Mouse (Mus musculus) brain, embryonic 14.5 days (tissue): ENCODE data around the gene Abcb9. TPM values are rescaled to one million over a fixed set of nuclear protein-coding genes. Genes with fewer than 3 reads are reported as not detected.
"Not testable (repeated sequence)": the region's sequence is repeated elsewhere in the genome, so short reads cannot be mapped to it uniquely, and the experiment has no call there.

Experiments
- DNase-seq: peaks from one replicate; pipeline ENCODE4 v3.0.0-alpha.2; 2011; ENCODE audit warnings: low read depth
- CTCF ChIP-seq: fragments of 200-500 bp; IDR thresholded peaks from 2 replicates; pipeline ENCODE4 v1.5.1; 2012; ENCODE audit warnings: inconsistent platforms, mild to moderate bottlenecking, moderate library complexity, borderline replicate concordance; ENCODE audit not compliant: insufficient read depth, insufficient read length; ENCODE audit errors: extremely low read depth
- POLR2A ChIP-seq: fragments of 200-500 bp; IDR thresholded peaks from 2 replicates; pipeline ENCODE4 v1.6.1; 2012; ENCODE audit warnings: mild to moderate bottlenecking, inconsistent platforms, borderline replicate concordance; ENCODE audit not compliant: poor library complexity, insufficient read depth, insufficient read length, severe bottlenecking; ENCODE audit errors: extremely low read depth
- polyA plus RNA-seq: library from polyadenylated mRNA; depleted of rRNA; stranded (reverse); fragments of >200 nt; gene quantifications from 2 replicates; pipeline ENCODE4 v1.2.3, GENCODE M21; 2012

Abcb9 gene
- polyA plus RNA-seq, 1 experiment: 9.6 TPM

DNA sequence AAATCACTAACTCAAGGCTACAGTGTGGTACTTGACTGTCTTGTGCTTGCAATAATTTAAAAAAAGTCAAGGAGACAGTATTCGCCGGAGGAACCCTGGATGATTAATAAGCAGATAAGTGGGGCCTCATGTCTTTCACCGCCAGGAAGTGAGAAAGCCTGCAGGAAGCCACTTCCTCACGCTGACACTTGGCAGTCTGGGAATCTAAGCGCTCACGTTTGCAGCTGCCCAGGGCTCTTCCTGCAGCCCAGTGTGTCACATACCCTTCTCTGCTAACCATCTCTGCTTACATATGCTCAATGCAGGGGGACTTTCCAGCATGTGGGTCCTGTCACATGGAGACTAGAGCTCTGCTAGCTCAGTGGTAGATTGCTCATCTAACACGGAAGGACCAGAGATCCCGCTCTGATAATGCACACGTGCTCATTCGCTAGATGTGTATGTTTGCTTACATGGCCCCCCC, 20.7 kb downstream of the Abcb9 start:
- peak; percentile 49 for DNase-seq
- no peak for TF ChIP-seq CTCF
- no peak for TF ChIP-seq POLR2A

DNA sequence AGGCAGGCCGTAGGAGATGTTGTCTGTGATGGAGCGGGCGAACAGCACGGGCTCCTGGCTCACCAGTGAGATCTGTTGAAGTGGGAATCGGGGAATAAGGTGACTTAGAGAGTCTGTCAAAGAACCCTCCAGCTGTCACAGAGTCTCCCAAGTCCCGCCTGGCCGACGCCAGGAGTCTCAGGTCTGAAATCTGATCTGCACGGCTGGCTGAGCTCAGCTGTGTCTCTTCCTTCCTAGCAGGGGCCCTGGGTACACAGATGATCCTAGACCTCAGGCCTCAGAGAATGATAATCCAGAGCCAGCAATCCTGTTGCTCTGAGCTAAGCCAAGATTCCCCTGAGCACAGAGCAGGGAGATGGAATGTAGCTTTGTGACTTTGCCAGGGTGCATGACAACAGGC, 21.9 kb downstream of the Abcb9 start:
- TF ChIP-seq POLR2A (no peak), CTCF (no peak)
- peak; percentile 22 for DNase-seq

DNA sequence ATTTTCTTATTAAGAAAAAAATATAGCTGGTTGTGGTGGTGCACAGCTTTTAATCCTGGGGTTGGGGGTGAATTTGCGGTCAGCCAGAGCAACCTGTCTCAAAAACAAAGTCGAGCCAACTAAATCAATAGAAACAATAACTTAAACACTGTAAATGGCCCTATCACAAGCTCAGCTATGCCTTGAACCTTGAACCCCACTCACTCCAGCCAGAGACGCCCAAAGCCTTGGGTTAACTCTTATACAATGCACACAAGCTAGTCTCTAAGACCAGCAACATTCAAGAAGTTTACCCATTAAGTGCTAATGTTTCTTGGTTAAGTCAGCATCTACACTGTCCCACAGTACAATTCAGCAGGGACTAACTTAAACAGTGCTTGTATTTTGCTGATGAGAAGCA, 25.9 kb downstream of the Abcb9 start:
- DNase-seq: no peak
- TF ChIP-seq POLR2A (no peak), CTCF (no peak)

DNA sequence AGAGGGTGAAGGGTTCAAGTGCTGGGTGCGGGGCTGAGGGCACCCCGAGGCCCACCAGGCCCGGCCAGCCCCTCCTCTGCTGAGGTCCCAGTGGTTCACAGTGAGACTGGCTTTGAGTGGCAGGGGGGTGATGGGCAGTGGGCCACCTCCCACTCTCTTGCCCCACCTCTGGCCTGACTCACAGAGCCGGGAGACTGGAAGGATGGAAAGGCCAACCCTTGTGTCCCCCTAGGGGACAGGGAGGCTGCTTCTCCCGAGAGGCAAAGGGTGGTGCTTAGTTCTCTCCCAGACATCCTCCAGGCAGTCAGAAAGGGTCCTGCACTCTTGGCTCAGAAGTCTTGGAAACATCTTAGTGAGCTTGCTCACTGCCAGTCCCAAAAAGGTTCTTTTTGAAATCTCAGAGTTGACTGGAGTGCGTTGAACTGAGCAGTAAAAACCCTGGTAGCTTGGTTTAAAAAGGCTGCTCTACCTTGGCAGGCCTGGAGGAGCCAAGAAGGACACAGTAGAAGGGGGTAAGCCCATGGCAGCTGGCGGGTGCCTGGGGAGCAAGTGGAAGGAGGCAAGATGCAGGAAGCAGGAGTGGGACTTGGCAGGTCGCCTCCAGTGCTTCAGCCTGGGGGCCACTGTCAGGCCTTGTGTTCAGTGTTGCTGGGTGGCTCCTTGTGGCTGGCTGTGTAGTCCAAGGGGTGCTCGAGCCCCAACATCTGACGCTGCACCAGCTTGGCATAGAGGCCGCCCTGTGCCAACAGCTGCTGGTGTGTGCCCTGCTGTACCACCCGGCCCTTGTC, 33.4 kb downstream of the Abcb9 start:
- DNase-seq: peak; percentile 49
- TF ChIP-seq POLR2A (no peak), CTCF (no peak)

DNA sequence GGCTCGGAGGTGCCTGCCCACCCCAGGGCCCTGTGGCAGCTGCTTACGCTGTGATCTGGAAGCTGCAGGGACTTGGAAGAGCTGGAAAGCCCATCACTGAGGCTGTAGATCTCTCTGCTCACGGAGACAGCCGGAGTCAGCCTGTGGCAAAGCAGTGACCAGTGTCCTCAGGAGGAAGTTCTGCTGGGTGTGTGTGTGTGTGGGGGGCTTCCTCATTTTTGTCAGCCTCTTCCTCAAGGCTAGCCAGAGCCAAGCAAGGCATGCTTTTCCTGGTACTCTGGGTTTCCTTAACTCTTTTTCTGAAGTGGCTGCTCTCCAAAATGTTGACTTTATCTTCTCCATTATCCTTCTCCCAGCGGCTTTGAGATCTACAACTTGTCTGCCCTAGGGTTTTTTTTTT, 35.9 kb downstream of the Abcb9 start:
- no peak for TF ChIP-seq POLR2A
- TF ChIP-seq CTCF: no peak
- DNase-seq: no peak

DNA sequence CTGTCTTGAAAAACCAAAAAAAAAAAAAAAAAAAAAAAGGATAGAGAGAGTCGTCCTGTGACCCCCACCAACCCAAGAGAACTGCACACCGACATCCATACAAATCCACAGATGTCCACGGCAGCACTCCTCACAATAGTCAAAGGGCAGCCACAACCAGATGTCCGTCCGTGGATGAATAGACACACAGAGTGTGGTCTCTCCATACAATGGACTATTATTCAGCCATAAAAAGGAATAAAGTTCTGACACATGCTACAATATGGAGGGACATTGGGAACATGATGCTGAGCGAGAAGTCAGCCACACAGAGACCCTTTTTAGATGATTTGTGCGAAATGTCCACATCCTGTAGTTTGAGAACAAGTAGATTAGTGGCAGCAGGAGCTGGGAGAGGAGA, 36.8 kb downstream of the Abcb9 start:
- DNase-seq: no peak
- TF ChIP-seq POLR2A (no peak), CTCF (no peak)

DNA sequence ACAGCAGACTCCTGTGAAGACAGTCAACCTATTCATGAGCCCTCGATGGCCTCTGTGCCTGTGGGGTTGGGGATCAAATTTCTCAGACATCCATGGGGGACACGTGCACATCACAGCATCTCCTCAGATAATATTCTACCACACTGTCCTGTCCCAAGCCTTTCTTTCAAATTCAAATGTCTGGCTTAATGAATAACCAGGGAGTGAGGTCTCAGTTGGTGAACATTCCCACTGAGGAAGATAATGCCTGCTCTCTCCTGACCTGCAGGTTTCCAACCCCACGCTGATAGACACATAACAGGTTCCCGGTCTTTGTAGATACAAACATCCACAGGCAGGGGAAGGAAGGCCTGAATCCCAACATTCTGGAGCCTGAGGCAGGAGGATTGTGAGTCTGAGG, 38.6 kb downstream of the Abcb9 start:
- TF ChIP-seq POLR2A: no peak
- no peak for DNase-seq

DNA sequence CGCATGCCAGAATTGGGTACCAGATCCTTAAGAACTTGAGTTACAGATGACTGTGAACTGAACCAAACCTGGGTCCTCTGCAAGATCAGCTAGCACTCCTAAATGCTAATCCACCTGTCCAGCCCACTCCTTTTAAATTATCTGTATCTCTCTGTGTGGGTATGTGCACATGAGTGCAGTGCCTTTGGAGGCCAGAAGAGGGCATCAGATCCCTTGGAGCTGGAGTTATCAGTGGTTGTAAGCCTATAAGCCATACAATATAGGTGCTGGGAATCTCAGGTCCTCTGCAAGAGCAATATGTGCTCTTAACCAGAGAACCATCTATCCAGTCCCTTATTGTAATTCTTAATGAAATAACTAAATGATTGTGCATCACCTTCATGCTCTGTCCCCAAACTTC, 39.4 kb downstream of the Abcb9 start:
- TF ChIP-seq POLR2A (no peak), CTCF (peak; percentile 17; the same call in 1 of the 2 replicates)

DNA sequence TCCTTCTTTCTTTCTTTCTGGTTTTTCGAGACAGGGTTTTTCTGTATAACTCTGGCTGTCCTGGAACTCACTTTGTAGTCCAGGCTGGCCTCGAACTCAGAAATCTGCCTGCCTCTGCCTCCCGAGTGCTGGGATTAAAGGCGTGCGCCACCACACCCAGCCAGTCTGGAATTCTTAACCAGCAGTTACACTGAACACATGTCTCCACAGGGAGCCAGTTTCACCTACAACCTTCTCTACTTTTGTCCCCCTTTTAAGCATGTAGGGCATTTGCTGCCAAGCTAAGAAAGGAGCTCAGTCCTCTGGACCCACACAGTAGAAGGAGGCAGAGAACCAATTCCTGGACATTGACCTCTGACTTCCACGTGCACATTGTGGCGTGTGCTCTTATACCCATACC, 43.0 kb downstream of the Abcb9 start:
- DNase-seq: not testable (repeated sequence)

More for the DNA sequence above, 39.4 kb downstream of the Abcb9 start:
- no peak for DNase-seq

DNA sequence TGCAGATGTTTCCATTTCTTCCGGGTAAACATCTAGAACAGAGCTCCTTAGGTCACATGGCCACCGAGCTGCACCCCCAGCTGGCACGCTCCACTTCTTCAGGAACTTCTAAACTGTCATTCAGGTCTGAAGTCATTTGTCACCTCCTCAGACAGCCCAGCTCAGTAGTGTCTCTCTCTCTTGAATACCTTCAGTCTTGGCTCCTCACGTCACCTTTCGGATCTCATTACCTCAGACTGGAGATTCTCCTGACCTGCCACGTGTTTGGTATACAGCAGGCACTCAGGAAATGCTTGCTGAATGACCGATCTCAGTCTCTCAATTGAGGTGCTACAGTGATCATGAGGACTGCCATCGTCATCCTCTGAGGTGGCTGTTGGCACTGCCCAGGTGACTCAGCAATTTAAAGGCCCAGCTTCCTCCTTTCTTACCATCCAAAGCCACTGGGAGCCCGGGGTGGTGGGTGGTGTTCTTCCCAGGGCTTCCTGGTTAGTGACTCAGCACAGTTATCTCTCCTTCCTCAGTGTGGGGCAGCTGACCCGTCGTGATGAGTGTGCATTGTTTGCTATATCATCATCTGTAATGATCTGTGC, 43.6 kb downstream of the Abcb9 start:
- no peak for DNase-seq
- TF ChIP-seq POLR2A (no peak), CTCF (no peak)

DNA sequence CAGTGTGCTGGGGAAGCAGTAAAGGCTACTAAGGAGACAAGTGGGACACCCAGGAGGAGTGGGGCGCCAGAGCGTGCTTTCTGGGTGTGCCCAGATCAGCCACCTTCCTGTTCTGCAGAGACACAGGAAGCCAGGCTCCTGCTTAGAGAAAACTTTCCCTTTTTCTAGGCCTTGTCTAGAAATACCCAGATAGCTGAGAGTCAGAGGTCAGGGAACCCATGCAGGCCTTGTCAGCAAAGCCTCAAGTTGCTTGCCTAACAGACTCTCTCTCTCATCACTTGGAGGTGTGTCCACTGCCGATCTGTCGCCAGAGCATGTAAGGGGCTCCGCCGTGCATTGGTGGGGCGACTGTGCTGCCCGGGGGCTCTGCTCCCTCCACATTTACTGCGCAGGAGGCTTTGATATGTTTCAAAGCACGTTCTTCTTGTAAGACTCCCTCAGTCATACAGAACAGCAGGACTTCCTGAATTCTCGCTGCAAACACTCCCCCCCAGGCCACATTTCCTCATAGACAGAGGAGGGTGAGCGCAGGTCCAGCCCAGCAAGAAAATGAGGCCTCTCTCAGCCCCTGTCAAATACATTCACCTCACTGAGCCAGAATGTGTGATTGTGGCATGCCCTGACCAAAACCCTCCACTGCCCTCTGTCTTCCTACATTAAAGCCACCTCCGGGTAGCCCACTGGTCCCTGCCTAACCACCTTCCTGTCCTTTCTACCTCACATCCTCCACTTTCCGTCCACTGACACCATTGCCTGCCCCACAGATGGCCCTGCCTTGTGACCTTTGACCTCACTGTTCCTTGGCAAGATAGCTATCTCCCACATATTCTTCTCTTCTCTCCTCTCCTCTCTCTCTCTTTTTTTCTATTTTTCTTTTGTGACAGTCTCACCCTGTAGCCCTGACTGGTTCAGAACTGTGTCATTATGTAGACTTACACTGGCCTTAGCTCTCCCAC, 45.2 kb downstream of the Abcb9 start:
- TF ChIP-seq POLR2A (no peak), CTCF (no peak)
- no peak for DNase-seq

DNA sequence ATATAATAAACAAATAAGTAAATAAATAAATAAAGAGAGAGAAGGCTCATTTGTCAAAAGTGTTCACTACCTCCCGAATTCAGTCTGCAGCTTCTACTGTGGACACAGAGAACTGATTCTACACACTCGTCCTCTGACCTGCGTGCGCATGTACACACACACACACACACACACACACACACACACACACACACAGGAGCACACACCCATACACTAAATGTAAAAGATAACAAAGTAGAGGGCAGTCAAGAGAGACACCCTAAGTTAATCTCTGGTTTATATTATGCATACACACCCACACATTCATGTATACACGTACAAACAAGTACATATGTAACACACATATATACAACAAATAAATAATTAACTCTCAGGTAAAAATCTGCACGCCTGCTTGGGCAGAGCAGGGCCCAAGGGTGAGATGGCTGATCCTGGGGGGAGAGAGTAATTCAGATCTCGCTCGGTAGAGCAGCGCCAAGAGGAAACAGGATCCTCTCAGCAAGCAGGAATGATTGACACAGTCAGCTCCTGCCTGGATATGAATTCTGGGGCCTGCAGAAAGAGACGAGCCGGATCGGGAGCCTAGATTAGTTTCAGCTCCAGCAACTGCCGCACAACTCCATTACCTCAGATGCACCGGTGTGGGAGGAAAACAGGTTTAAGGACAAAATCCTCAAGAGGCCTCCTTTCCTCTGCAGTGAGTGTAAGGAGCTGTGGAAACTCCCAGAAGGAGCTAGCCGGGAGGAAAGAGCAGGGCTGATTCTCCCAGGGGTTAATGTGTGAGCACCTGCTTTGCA, 46.2 kb downstream of the Abcb9 start:
- TF ChIP-seq CTCF (no peak), POLR2A (no peak)
- DNase-seq: peak; percentile 29
